Mouse (Mus musculus): ENCODE results near the gene Aktip.

The Aktip gene

GRCm38 (mm10) chr8:91148643-91149178 lies 51.1 kb downstream of the Aktip start:
- CTCF ChIA-PET, result interaction anchor here in 3 of 4 experiments (0.6 to 2.7 kb wide), 12 partner anchors 9 to 353 kb away, joined by 3 to 23 read pairs (median 4); no protein-coding TSS in a partner anchor

DNA sequence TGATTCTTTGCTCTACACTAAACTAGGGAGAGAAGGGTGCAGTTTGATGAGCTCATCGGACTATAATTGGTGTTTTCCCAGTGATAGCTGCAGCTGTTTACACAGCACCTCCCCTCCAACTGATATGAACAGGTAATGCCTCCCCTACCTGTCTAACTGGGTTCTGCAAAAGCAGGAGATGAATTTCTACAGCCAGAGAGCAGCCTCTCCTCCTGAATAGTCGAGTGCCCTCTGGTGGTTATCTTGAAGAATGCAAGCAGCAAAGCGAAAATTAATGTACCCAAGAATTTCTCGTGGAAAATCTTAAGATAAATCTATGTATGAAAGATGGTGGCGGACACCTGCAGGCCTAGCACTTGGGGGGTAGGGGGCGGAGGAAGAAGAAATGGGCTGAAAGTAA lies 52.1 kb downstream of the Aktip start:
- ChIA-PET POLR2A (interaction anchor here in 3 of 4 experiments (0.7 to 2.0 kb wide), 5 partner anchors 11 to 66 kb away, joined by 3 to 18 read pairs (median 7); no protein-coding TSS in a partner anchor), CTCF (interaction anchor here in 3 of 4 experiments (0.6 to 2.7 kb wide), 10 partner anchors 12 to 1798 kb away, joined by 3 to 23 read pairs (median 4); no protein-coding TSS in a partner anchor)

More at GRCm38 (mm10) chr8:91148643-91149178, 51.1 kb downstream of the Aktip start:
- POLR2A ChIA-PET, result interaction anchor here (0.6 to 2.0 kb wide), 7 partner anchors 12 to 653 kb away, joined by 3 to 18 read pairs (median 3); partner anchors contain the start of gene Irx3 (in 1 of the 4)

- ChIA-PET CTCF (no interaction called here), POLR2A (no interaction called here)
Observed at GRCm38 (mm10) chr8:91140828-91141227, 58.9 kb downstream of the Aktip start.

DNA sequence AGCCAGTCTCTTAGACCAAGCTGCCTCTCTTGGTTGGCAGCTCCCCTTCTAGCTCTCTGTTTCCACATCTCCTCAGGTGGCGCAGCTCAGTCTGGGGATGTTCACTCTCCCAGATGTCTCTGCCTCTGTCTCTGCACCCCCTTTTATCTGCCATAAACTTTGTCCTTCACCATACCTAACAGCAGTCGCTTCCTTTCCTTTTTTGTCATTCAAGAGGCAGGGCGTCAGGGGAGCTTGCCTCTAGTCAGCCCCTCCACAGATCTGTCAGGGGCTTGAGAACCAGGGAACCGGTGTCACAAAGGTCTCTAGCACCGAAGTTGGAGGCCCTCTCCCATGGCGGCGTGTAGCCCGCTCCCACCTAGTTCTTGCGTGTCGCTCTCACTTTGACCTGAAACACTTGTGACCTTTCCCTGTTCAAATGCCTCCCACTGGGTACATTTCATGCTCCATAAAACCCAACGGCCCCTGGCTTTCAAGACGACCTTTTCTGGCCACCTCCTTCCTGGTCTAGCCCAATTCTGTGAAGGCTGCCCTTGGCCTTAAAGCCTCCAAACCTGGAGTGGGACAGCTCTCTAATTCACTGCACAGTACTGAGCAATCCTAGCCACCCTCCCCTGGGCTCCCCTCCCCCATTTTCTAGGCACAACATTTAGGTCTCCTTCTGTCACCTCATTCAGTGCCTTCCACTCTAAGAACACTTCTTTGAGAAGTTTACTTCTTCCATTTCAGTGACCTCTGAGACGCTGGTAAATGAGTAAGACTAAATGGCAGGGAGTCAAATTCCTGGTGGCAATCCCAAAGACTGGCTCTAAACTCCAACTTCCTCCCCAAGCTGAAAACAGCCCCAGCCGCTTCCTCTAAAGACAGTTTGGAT lies 64.2 kb downstream of the Aktip start:
- CTCF ChIA-PET, result interaction anchor here in 3 of 4 experiments (0.5 to 4.1 kb wide), 7 partner anchors 9 to 314 kb away, joined by 3 to 36 read pairs (median 4); no protein-coding TSS in a partner anchor

GRCm38 (mm10) chr8:91134659-91135058 lies 65.1 kb downstream of the Aktip start:
- POLR2A ChIA-PET, result interaction anchor here (0.5 to 2.5 kb wide), 28 partner anchors 8 to 339 kb away, joined by 3 to 18 read pairs (median 5); partner anchors contain the start of genes Chd9 (in 1 of the 4), Fto (in 1 of the 4), Rbl2 (in 1 of the 4) and Rpgrip1l (in 1 of the 4)
- CTCF ChIA-PET, result interaction anchor here (0.5 to 4.1 kb wide), 13 partner anchors 9 to 313 kb away, joined by 3 to 36 read pairs (median 6); partner anchors contain the start of genes Chd9 (in 1 of the 4), Fto (in 1 of the 4) and Rpgrip1l (in 1 of the 4)

More for the DNA sequence above, 64.2 kb downstream of the Aktip start:
- POLR2A ChIA-PET, result interaction anchor here in 2 of 4 experiments (0.6 to 2.5 kb wide), 4 partner anchors 9 to 318 kb away, joined by 5 to 9 read pairs (median 6); partner anchors contain the start of gene Gm19935 (in 1 of the 2)

DNA sequence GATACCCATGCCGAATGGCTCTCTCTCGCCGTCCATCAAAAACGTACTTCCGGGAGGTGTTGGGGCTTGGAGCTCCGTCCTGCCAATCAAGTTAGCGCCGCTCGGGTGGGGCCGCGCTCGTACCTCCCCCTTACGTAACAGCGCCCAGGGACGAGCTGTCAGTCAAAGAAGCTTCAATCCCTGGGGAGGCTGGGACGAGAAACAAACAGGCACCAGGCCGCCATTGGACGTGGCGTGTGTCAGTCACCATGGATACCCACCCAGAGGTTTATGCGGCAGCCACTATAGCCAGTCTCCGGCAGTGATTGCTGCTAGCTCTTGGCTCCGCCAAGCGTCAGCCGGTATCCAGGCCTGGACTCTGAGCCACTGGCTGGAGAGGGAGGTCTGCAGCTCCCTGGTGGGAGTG lies 65.7 kb downstream of the Aktip start:
- ChIA-PET POLR2A (interaction anchor here (0.5 to 2.5 kb wide), 61 partner anchors 8 to 1262 kb away, joined by 3 to 18 read pairs (median 4); partner anchors contain the start of genes Chd9 (in 2 of the 4), Fto (in 1 of the 4), Rbl2 (in 1 of the 4) and Rpgrip1l (in 1 of the 4)), CTCF (interaction anchor here in 3 of 4 experiments (0.5 to 4.1 kb wide), 24 partner anchors 9 to 338 kb away, joined by 3 to 36 read pairs (median 4); partner anchors contain the start of genes Chd9 (in 2 of the 3), Rbl2 (in 2 of the 3), Fto (in 1 of the 3) and Rpgrip1l (in 1 of the 3))

GRCm38 (mm10) chr8:91133441-91134069 lies 66.2 kb downstream of the Aktip start:
- ChIA-PET POLR2A (interaction anchor here (0.6 to 2.5 kb wide), 59 partner anchors 9 to 1222 kb away, joined by 3 to 18 read pairs (median 4); partner anchors contain the start of genes Chd9 (in 2 of the 4), Fto (in 1 of the 4), Rbl2 (in 1 of the 4) and Rpgrip1l (in 1 of the 4)), CTCF (interaction anchor here (0.5 to 4.1 kb wide), 25 partner anchors 8 to 338 kb away, joined by 3 to 36 read pairs (median 4); partner anchors contain the start of genes Chd9 (in 2 of the 4), Rbl2 (in 2 of the 4), Fto (in 1 of the 4) and Rpgrip1l (in 1 of the 4))

DNA sequence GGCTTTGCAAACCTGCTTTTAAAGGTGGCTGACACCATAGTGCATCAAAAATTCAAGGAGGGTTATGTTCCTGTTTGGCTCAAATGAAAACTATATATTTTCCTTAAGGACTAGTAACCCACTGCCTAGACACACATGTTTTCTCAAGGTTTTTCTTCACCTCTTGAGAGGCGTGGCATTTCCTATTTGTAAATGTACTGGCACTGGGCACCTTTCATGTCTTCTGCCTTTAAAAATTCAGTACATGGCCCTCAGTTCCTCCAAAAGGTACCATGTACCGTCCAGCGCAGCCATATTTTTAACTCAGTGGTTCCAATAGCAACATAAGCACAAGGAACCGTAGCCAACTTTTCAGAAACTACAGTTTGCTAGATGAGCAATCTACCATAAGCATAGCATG lies 67.0 kb downstream of the Aktip start:
- ChIA-PET CTCF (interaction anchor here (1.1 to 3.5 kb wide), 4 partner anchors 14 to 15 kb away, joined by 3 to 36 read pairs (median 10); no protein-coding TSS in a partner anchor), POLR2A (interaction anchor here in 1 of 4 experiments (1.6 to 2.1 kb wide), 2 partner anchors 15 to 16 kb away, joined by 11 to 18 read pairs; no protein-coding TSS in a partner anchor)

DNA sequence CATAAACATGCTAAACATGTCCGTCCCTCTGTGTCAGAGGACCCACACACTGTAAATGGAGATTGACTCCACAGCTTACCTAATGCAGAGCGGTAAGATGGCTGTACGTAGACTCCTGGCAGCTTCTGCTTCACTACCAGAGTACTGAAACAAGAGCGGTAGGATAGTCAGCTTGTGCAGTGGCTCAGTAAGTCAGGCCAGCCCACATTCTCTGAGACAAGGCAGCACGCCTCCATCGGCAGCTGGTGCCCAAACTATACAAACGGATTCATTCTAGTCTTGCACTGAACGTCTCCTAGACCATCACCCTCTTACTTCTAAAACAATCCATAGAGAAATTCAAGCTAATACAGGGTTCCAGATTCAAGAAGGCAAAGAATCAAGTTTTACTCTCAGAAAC lies 73.0 kb downstream of the Aktip start:
- ChIA-PET CTCF (interaction anchor here in 3 of 4 experiments (0.6 to 2.2 kb wide), 6 partner anchors 7 to 48 kb away, joined by 3 to 7 read pairs (median 4); no protein-coding TSS in a partner anchor), POLR2A (interaction anchor here in 3 of 4 experiments (0.6 to 2.9 kb wide), 6 partner anchors 8 to 57 kb away, joined by 3 to 13 read pairs (median 6); partner anchors contain the start of gene Rbl2 (in 1 of the 3))

DNA sequence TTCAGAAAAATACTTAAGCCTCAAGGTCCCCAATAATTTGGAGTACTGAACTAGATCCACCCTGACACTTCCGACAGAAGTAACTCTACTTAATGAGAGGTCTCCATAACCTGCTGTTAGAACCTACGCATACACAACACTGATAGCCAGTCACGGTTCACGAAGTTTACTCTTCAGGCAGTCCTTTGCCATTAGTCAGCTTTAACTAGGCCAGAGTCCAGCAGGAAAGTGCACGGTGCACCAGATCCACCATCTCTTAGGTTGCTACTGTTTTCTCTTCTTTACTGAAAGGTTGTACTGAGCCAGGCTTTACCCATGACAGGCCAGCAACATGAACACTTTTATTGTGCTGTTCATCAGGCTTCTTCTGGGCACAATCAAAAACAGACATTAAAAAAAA lies 75.5 kb downstream of the Aktip start:
- POLR2A ChIA-PET, result interaction anchor here in 3 of 4 experiments (0.6 to 2.8 kb wide), 5 partner anchors 10 to 402 kb away, joined by 3 to 14 read pairs (median 3); partner anchors contain the start of gene Rbl2 (in 1 of the 3)

DNA sequence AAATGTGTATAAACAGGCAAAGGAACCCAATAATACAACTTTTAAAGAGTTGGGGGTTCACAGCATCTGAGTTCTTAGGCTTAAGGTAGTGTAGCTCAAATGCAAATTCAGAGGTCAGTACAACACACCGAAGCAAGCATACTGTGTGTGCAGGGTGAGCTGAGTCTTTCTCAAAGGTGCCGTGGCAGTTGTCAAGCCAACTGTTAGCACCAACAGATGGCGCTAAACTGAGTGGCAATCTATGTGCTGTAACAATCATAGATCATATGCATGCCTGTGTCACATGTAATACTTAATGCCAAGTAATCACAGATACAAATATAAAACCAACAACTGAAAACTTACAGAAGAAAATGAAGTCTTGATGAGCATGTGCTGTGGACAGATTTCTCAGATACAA lies 81.6 kb downstream of the Aktip start:
- CTCF ChIA-PET, result interaction anchor here (0.6 to 2.6 kb wide), 44 partner anchors 8 to 322 kb away, joined by 3 to 36 read pairs (median 4); partner anchors contain the start of gene Chd9 (in 1 of the 4)
- POLR2A ChIA-PET, result interaction anchor here in 3 of 4 experiments (1.0 to 2.2 kb wide), 11 partner anchors 9 to 292 kb away, joined by 3 to 11 read pairs (median 6); no protein-coding TSS in a partner anchor

More for the DNA sequence above, 75.5 kb downstream of the Aktip start:
- CTCF ChIA-PET, result interaction anchor here in 2 of 4 experiments (0.6 to 2.2 kb wide), 3 partner anchors 8 to 889 kb away, joined by 3 to 7 read pairs (median 4); no protein-coding TSS in a partner anchor

- CTCF ChIA-PET, result interaction anchor here (0.5 to 2.6 kb wide), 44 partner anchors 8 to 806 kb away, joined by 3 to 36 read pairs (median 4); partner anchors contain the start of gene Chd9 (in 1 of the 4)
- POLR2A ChIA-PET, result interaction anchor here in 3 of 4 experiments (1.0 to 2.2 kb wide), 12 partner anchors 9 to 292 kb away, joined by 3 to 11 read pairs (median 6); no protein-coding TSS in a partner anchor
Observed at GRCm38 (mm10) chr8:91117537-91117936, 82.2 kb downstream of the Aktip start.

DNA sequence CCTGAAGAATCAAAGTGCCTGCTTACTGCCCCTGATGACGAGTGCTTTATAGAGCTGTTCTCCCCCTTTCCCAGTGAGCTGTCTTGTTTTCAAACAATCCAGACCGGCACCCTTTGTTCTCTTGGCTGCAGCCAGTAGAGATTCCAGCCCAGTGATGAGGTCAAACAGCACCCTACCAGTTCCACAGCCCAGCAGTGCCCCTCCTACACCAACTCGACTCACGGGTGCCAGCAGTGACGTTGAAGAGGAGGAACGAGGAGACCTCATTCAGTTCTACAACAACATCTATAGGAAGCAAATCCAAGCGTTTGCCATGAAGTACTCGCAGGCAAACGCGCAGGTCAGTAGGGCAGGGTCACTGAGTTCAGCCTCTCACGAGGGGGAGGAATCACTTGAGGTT lies 84.9 kb downstream of the Aktip start:
- ChIA-PET POLR2A (interaction anchor here in 2 of 4 experiments (0.6 to 1.5 kb wide), 5 partner anchors 10 to 256 kb away, joined by 3 to 6 read pairs (median 4); no protein-coding TSS in a partner anchor), CTCF (interaction anchor here in 1 of 4 experiments (0.6 kb wide), 1 partner anchor 159 kb away, joined by 3 read pairs; no protein-coding TSS in a partner anchor)

DNA sequence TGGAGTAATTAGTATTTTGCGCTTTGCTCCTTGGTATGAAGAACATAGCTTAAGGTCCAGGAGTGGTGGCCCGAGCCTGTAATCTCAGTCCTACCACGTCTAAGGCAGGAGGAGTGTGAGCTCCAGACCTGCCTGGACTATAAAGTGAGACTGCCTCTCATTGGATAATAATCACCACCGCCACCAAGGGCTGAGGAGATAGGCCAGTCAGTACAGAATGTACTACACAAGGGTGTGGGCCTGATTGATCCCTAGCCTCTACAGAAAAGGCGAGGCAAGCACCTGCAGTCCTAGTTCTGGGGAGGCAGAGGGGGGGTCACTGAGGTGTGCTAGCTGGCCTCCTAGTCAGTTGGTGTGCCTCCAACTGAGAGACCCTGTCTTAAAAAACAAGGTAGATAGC lies 85.3 kb downstream of the Aktip start:
- CTCF ChIA-PET, result no interaction called here

DNA sequence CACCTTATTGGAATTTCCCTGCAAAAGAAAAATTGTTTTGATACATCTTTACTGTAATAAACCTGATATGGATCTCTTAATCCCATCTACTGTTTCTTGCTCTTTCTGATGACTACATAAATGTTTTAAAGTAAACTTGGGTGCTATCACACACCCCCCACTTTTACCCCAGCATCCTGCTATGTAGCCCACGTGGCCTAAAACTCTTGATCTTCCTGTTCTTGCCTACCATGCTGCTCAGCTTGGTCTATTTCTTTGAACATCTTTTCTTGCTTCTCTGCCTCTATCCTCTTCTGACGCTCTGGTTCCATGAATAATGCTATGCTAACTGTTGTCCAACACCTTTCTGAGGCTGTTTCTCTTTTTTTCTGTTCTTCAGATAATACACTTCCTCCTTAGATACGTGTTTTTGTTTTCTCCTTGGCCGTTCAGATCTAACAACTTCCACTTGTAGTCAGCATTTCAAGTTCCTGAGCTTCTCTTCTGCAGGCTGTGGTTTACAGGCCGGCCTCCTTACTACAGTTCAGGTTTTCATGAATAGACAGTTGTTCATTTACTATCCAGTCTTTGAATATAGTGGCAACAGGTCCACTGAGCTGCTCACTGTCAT lies 87.8 kb downstream of the Aktip start:
- ChIA-PET CTCF (no interaction called here), POLR2A (interaction anchor here in 2 of 4 experiments (1.0 to 1.4 kb wide), 3 partner anchors 14 to 22 kb away, joined by 3 read pairs; no protein-coding TSS in a partner anchor)

More for the DNA sequence above, 85.3 kb downstream of the Aktip start:
- POLR2A ChIA-PET, result interaction anchor here in 2 of 4 experiments (1.2 to 1.4 kb wide), 4 partner anchors 9 to 19 kb away, joined by 3 to 4 read pairs (median 4); no protein-coding TSS in a partner anchor

DNA sequence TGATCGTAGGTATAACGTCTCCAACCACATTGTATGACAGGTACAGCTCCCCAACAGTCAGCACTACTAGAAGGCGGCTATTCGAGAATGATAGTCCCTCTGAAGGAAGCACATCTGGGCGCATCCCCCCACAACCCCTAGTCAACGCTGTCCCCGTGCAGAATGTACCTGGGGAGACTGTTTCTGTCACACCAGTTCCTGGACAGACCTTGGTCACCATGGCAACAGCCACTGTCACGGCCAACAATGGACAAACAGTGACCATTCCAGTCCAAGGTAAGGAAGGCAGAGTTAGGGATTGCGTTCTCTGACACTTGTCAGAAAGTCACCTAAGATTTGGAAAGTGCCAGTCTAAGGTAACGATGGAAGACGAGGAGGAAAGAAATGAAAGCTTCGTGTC lies 93.5 kb downstream of the Aktip start:
- POLR2A ChIA-PET, result interaction anchor here in 1 of 4 experiments (1.2 kb wide), 1 partner anchor 28 kb away, joined by 3 read pairs; no protein-coding TSS in a partner anchor
- CTCF ChIA-PET, result interaction anchor here in 2 of 4 experiments (0.6 to 4.0 kb wide), 3 partner anchors 11 to 913 kb away, joined by 3 to 18 read pairs (median 4); no protein-coding TSS in a partner anchor
